Mouse (Mus musculus) ES-Bruce4 (cell line): ENCODE data around the gene Gdap1l1.

Source experiments
- CTCF ChIP-seq: IDR thresholded peaks from one replicate; pipeline ENCODE4 v1.8.1; 2011; ENCODE audit warnings: low read depth, low read length
- EP300 ChIP-seq: IDR thresholded peaks from 2 replicates; pipeline ENCODE4 v1.6.1; 2011; ENCODE audit warnings: low read depth, low read length; ENCODE audit not compliant: insufficient read depth

- no peak for TF ChIP-seq CTCF
- TF ChIP-seq EP300, result no peak
These were observed 30.6 kb downstream of the Gdap1l1 start for GRCm38 (mm10) chr2:163468866-163469265.
